8 mouse cellular contexts compared by ENCODE assay signal in the genomic region with DNA sequence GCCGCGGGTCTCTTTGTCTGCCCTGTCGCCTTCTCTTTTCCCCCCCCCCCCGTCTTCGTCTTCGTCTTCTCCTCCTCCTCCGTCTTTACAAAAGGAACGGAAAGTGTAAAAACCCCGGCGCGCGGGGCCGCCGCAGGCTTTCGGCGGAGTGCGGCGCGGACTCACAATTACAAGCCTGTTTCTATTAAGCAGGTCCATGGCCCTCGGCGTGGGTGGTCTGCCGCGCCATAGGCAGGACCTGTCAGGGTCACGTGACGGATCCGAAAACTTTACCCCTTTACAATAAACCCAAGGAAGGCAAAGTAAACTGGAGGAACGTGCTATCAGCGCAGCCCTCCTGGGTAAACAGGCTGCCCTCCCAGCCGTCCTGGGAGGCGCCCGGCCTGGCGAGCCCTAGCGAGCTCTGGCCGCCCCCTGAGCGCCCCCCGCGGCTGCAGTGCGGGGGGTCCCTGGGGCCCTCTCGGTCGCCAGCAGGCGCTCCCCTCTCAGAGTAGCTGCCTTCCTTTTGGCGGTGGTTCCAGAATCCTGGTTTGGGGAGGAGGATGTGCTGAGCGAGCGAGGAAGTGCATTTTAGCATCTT. TPM values are rescaled to one million over a fixed set of nuclear protein-coding genes. Genes with fewer than 3 reads are reported as not detected.
DNase-seq lines count a peak whose midpoint lies in the region; ATAC-seq lines count a peak whose summit lies in the region.

A gene (minus strand): TSS at position 343 of the 580 bp plus-strand sequence.

- peak within 1 kb of the TSS; percentile 60 for H3K27ac ChIP-seq in forebrain, embryonic 15.5 days (replicated peaks)

- intact Hi-C loops in heart, postnatal 36 days (cut with DNase I): no loop called here

- H3K4me2 ChIP-seq in forebrain, embryonic 15.5 days (replicated peaks): peak within 1 kb of the TSS; percentile 93

- peaks cover 89% of the 10 kb centered on the region for H3K27me3 ChIP-seq in erythroblast, embryonic 14.5 days (ENCODE audit: control insufficient read depth)
- peaks cover 53% of the 10 kb centered on the region for H3K27me3 ChIP-seq in forebrain, embryonic 15.5 days

- H3K4me3 ChIP-seq in erythroblast, embryonic 14.5 days (replicated peaks): peak within 1 kb of the TSS; percentile 32
- H3K4me3 ChIP-seq in forebrain, embryonic 15.5 days: peak within 1 kb of the TSS; percentile 66

- 1% methylated on average over 41 of the region's 44 CpGs for whole genome bisulfite sequencing in forebrain, embryonic 15.5 days

- H3K9ac ChIP-seq in forebrain, embryonic 15.5 days (replicated peaks): peak within 1 kb of the TSS; percentile 73

- ATAC-seq in erythroblast, adult 5-6 weeks (replicated peaks; ENCODE audit: low FRiP score, poor library complexity, severe bottlenecking): no peak
- ATAC-seq in forebrain, embryonic 15.5 days (replicated peaks): peak; percentile 36

- no peaks in the 10 kb centered on the region for H3K36me3 ChIP-seq in erythroblast, embryonic 14.5 days (ENCODE audit: control insufficient read depth)
- H3K36me3 ChIP-seq in forebrain, embryonic 15.5 days: no peaks in the 10 kb centered on the region

- DNase-seq in cerebellum, adult 11 months: peak; percentile 37
- peak; percentile 26 to 49 for DNase-seq in heart, postnatal 36 days
- peak; percentile 30 to 40 for DNase-seq in layer of hippocampus, postnatal 25 days (ENCODE audit: extremely low spot score in 1 of 2, low spot score in 1 of 2)
- peak; percentile 31 for DNase-seq in lung, postnatal 14 days
- peak; percentile 43 for DNase-seq in right cerebral cortex, postnatal 25 days

- H3K9me3 ChIP-seq in erythroblast, embryonic 14.5 days (ENCODE audit: control insufficient read depth, low read length): peaks cover 7% of the 10 kb centered on the region; the same call in 1 of the 2 replicates
- no peaks in the 10 kb centered on the region for H3K9me3 ChIP-seq in forebrain, embryonic 15.5 days

- peaks cover 11% of the 10 kb centered on the region for H3K4me1 ChIP-seq in erythroblast, embryonic 14.5 days (ENCODE audit: control insufficient read depth)
- H3K4me1 ChIP-seq in forebrain, embryonic 15.5 days: peaks cover 46% of the 10 kb centered on the region

RNA-seq across cellular contexts. Expression of the gene that starts here (rescaled TPM):
- polyA plus RNA-seq in erythroblast, embryonic 14.5 days (2012): 0.26 and 0.93 TPM in 2 replicates
- total RNA-seq in erythroblast, adult 5-6 weeks (2015; ENCODE audit: low replicate concordance): 2.5 and 4.8 TPM in 2 replicates
- total RNA-seq in erythroblast, adult 5-6 weeks (2017; ENCODE audit: low replicate concordance): 1.5 and 2.5 TPM in 2 replicates
- 9.0 and 10.2 TPM in 2 replicates for polyA plus RNA-seq in forebrain, embryonic 15.5 days (2015; fragmentation: Nextera tagmentation; extraction: Ambion mirVana)
- 10 to 100 TPM; 17.5 to 18.5 TPM for total RNA-seq in heart, postnatal 36 days (2021)
- total RNA-seq in layer of hippocampus, postnatal 25 days (2021): 10 to 100 TPM; 39.9 to 47.9 TPM
